Mouse (Mus musculus) MEL (cell line): ENCODE measurements around the gene Rab39.

ENCODE experiments used
- CHD1 ChIP-seq: IDR thresholded peaks from 2 replicates; pipeline ENCODE4 v1.6.1; 2012; ENCODE audit warnings: low read depth, mild to moderate bottlenecking, inconsistent platforms, low read length, improper control_type of control experiment
- CTCF ChIP-seq, 3 experiments: IDR thresholded peaks in 2 of 3; conservative IDR thresholded peaks in 1 of 3; 2 replicates each; pipeline ENCODE4 v1.5.1; 2011 to 2012; ENCODE audit warnings: low read length in 3 of 3, low read depth in 2 of 3, mild to moderate bottlenecking in 2 of 3, improper control_type of control experiment in 1 of 3, inconsistent platforms in 1 of 3, mixed read lengths in 1 of 3, moderate library complexity in 1 of 3; ENCODE audit not compliant: control insufficient read depth in 1 of 3, insufficient read depth in 1 of 3, poor library complexity in 1 of 3, severe bottlenecking in 1 of 3
- E2F4 ChIP-seq: IDR thresholded peaks from 2 replicates; pipeline ENCODE4 v1.6.1; 2011; ENCODE audit warnings: low read depth, low read length, improper control_type of control experiment, borderline replicate concordance
- SMC3 ChIP-seq: IDR thresholded peaks from 2 replicates; pipeline ENCODE4 v1.6.1; 2011; ENCODE audit warnings: low read depth, low read length, improper control_type of control experiment
- TCF12 ChIP-seq: IDR thresholded peaks from 2 replicates; pipeline ENCODE4 v1.6.1; 2014; ENCODE audit warnings: low read depth, mild to moderate bottlenecking, inconsistent platforms, low read length, improper control_type of control experiment, moderate library complexity
- ZKSCAN1 ChIP-seq: IDR thresholded peaks from 2 replicates; pipeline ENCODE4 v1.6.1; 2012; ENCODE audit warnings: low read depth, mild to moderate bottlenecking, inconsistent platforms, low read length, improper control_type of control experiment, moderate library complexity

DNA sequence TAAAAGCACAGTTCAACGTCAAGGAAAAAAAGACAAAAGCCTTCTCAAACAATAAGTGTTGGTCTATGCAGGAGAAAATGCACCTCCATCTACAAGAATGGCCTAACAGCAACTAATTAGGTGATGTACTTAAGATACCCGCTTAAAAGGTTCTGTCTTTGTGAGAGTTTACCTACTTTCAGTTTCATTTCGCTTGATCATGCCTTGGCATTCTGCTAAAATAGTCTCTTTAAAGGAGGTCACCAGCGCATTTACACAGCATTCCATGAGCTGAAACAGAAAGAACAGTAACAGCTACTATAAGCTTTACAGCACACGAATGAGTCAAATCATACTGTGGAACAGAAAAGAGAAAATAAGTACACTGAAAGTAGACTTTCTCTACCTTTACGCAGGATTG, 71.2 kb downstream of the Rab39 start:
- TF ChIP-seq ZKSCAN1 (no peak), CTCF (IDR thresholded peaks at IDR 0.05 in 2 of 3, conservative IDR thresholded peaks at IDR 0.05 in 1 of 3; ENCODE audit: control insufficient read depth in 1 of 3, insufficient read depth in 1 of 3, low read depth in 2 of 3, low read length in 3 of 3, poor library complexity in 1 of 3, severe bottlenecking in 1 of 3) (no peak), SMC3 (no peak), E2F4 (no peak), CHD1 (no peak), TCF12 (no peak)
